Mouse (Mus musculus): ENCODE measurements at regions not wholly inside any gene's neighbourhood (a gene's known extent, or its start where the extent isn't known, plus 50 kb on each side); places are given as distances from the start of the nearest gene placed in this dataset.
A peak's percentile ranks its signal among the peaks of the same experiment; 100 is the strongest.

DNA sequence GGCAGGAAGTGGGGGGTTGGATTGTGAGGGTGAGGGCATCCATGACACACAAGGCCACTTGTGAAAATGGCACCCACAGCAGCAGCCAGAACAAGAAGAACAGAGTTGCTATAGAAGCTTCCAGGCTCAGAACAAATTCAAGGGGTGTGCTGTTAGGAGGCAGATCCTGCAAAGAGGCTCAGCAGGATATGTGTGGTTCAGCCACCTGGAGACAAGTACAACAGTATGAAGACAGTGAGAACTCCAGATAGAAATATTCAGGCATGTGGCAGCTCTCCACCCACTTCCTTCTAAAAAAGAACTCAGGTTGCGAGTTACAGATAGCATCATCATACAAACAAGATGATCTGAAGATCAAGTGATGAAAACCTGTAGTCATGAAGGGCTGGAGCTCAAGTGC is 544.9 kb upstream of the Tnp1 start:
- 93% methylated on average over 1 of the region's 1 CpGs for WGBS
- ATAC-seq (replicated peaks; ENCODE audit: low FRiP score) (no peak), DNase-seq (ENCODE audit: low spot score) (no peak)
- Histone ChIP-seq H3K4me1 (replicated peaks; ENCODE audit: control insufficient read depth, insufficient read depth, low read length) (no peaks in the 10 kb centered on the region), H3K4me3 (ENCODE audit: low read depth, low read length) (no peak overlapping the region), H3K9ac (ENCODE audit: low read length) (no peak overlapping the region), H3K27me3 (ENCODE audit: control insufficient read depth, insufficient read depth, low read length) (no peaks in the 10 kb centered on the region), H3K36me3 (ENCODE audit: control insufficient read depth, insufficient read depth, low read length) (no peaks in the 10 kb centered on the region), H3K9me3 (ENCODE audit: control insufficient read depth, low read length) (no peaks in the 10 kb centered on the region), H3K4me2 (ENCODE audit: low read depth, low read length, severe bottlenecking) (no peak overlapping the region), H3K27ac (ENCODE audit: low read depth, low read length) (no peak overlapping the region)

DNA sequence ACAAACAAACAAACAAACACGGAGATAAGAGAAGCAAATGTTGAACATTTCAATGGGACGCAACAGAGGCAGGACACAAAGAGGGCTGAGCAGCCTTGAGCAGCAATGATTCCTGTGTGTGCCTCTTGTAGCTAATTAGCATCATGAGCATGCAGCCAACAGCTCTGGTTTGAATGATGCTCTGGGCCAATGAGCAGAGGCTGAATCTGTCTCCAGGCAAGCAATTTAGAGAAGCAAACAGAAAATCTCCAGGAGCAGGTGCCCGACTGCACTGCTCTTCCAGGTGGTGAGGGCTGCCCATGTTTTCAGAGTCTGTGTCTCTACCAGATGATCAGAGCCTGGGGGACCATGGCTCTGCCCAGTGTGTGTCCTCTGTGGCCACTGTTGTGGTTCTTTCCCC is 532.2 kb upstream of the Tnp1 start:
- 74% methylated on average over 3 of the region's 3 CpGs for WGBS
- DNase-seq (ENCODE audit: low spot score) = no peak
- ATAC-seq (replicated peaks; ENCODE audit: low FRiP score) = no peak

DNA sequence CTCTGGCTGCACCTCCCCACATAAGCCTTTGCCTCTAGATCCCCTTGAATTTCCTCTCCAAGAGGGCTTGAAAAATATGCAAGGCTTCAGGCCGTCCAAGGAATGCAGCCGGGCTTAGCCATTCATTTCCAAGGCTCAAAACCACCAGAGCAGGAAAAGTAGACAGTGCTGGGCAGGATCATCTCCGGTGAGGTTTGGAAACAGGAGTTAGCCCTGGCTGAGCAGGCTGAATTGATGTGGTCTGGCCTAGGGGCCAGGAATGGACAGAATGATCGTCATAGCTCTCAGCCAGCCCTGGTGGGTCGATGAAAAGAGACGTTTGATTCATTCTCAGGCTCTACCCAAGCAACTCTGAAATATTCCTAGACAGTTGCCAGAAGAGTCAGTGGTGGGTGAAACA is 529.7 kb upstream of the Tnp1 start:
- no peak overlapping the region for H3K27ac ChIP-seq (ENCODE audit: low read depth, low read length)
- H3K27me3 ChIP-seq (ENCODE audit: control insufficient read depth, insufficient read depth, low read length) = no peaks in the 10 kb centered on the region
- 76% methylated on average over 6 of the region's 6 CpGs for WGBS
- DNase-seq (ENCODE audit: low spot score) = no peak
- H3K9me3 ChIP-seq (ENCODE audit: control insufficient read depth, low read length) = no peaks in the 10 kb centered on the region
- ATAC-seq (replicated peaks; ENCODE audit: low FRiP score) = no peak
- H3K36me3 ChIP-seq (ENCODE audit: control insufficient read depth, insufficient read depth, low read length) = no peaks in the 10 kb centered on the region
- no peak overlapping the region for H3K4me3 ChIP-seq (ENCODE audit: low read depth, low read length)
- no peak overlapping the region for H3K9ac ChIP-seq (ENCODE audit: low read length)
- no peak overlapping the region for H3K4me2 ChIP-seq (ENCODE audit: low read depth, low read length, severe bottlenecking)
- no peaks in the 10 kb centered on the region for H3K4me1 ChIP-seq (replicated peaks; ENCODE audit: control insufficient read depth, insufficient read depth, low read length)

More for the DNA sequence above, 532.2 kb upstream of the Tnp1 start:
- Histone ChIP-seq H3K4me3 (ENCODE audit: low read depth, low read length) (no peak overlapping the region), H3K9me3 (ENCODE audit: control insufficient read depth, low read length) (no peaks in the 10 kb centered on the region), H3K9ac (ENCODE audit: low read length) (no peak overlapping the region), H3K4me1 (replicated peaks; ENCODE audit: control insufficient read depth, insufficient read depth, low read length) (no peaks in the 10 kb centered on the region), H3K27me3 (ENCODE audit: control insufficient read depth, insufficient read depth, low read length) (no peaks in the 10 kb centered on the region), H3K4me2 (ENCODE audit: low read depth, low read length, severe bottlenecking) (no peak overlapping the region), H3K27ac (ENCODE audit: low read depth, low read length) (no peak overlapping the region), H3K36me3 (ENCODE audit: control insufficient read depth, insufficient read depth, low read length) (no peaks in the 10 kb centered on the region)

DNA sequence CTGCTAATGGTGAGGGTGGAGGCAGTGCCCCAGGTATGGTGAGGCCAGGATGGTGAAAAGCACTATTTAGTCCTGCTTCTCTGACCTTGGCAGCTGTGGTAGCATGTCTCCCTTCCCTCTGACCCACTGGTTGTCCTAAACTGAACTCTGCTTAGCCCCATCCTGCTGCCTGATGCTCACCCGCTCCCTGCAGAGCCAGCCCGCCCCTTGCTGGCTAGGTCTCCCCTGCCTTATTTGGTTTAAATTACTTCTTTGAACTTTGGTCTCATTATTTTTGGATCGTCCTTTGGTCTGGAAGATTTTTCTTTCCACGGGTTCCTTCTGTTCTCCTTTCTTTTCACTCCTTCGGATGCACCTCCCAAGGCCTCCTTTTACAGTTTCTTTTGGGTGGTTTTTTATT is 525.7 kb upstream of the Tnp1 start:
- no peak overlapping the region for H3K4me3 ChIP-seq (ENCODE audit: low read depth, low read length)
- no peak for ATAC-seq (replicated peaks; ENCODE audit: low FRiP score)
- 51% methylated on average over 5 of the region's 5 CpGs for WGBS
- H3K36me3 ChIP-seq (ENCODE audit: control insufficient read depth, insufficient read depth, low read length) = no peaks in the 10 kb centered on the region
- no peak overlapping the region for H3K4me2 ChIP-seq (ENCODE audit: low read depth, low read length, severe bottlenecking)
- no peak overlapping the region for H3K27ac ChIP-seq (ENCODE audit: low read depth, low read length)
- H3K9ac ChIP-seq (ENCODE audit: low read length) = no peak overlapping the region
- H3K4me1 ChIP-seq (replicated peaks; ENCODE audit: control insufficient read depth, insufficient read depth, low read length) = no peaks in the 10 kb centered on the region
- DNase-seq (ENCODE audit: low spot score) = no peak
- H3K9me3 ChIP-seq (ENCODE audit: control insufficient read depth, low read length) = no peaks in the 10 kb centered on the region
- H3K27me3 ChIP-seq (ENCODE audit: control insufficient read depth, insufficient read depth, low read length) = no peaks in the 10 kb centered on the region

DNA sequence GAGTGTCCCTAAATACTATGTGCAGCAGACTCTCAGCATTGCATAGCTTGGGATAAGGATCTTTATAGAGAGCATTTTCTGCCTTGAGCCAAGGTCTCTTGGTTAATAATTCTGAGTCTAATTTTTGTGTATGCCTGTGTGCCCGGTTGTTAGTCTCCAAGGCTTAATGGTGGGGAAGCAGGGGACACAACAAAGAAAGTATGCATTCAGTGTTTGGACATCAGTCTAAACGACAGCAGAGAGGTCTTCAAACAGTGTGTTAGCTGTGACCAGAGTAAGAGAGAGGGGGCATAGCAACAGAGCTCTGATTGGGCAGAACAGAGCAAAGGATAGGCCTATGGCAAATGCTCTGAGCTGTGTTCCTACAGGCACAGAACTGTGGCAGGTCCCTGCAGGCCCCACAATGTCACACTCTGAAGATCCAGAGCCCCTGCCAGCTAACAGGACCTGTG is 522.7 kb upstream of the Tnp1 start:
- ATAC-seq (replicated peaks; ENCODE audit: low FRiP score) = peak; percentile 65; the same call in 1 of the 2 replicates
- no peak for DNase-seq (ENCODE audit: low spot score)
- Histone ChIP-seq H3K27ac (ENCODE audit: low read depth, low read length) (no peak overlapping the region), H3K4me2 (ENCODE audit: low read depth, low read length, severe bottlenecking) (no peak overlapping the region), H3K4me1 (replicated peaks; ENCODE audit: control insufficient read depth, insufficient read depth, low read length) (no peaks in the 10 kb centered on the region), H3K9ac (ENCODE audit: low read length) (no peak overlapping the region), H3K36me3 (ENCODE audit: control insufficient read depth, insufficient read depth, low read length) (no peaks in the 10 kb centered on the region), H3K9me3 (ENCODE audit: control insufficient read depth, low read length) (no peaks in the 10 kb centered on the region), H3K27me3 (ENCODE audit: control insufficient read depth, insufficient read depth, low read length) (no peaks in the 10 kb centered on the region), H3K4me3 (ENCODE audit: low read depth, low read length) (no peak overlapping the region)
- WGBS = 49% methylated on average over 2 of the region's 2 CpGs

DNA sequence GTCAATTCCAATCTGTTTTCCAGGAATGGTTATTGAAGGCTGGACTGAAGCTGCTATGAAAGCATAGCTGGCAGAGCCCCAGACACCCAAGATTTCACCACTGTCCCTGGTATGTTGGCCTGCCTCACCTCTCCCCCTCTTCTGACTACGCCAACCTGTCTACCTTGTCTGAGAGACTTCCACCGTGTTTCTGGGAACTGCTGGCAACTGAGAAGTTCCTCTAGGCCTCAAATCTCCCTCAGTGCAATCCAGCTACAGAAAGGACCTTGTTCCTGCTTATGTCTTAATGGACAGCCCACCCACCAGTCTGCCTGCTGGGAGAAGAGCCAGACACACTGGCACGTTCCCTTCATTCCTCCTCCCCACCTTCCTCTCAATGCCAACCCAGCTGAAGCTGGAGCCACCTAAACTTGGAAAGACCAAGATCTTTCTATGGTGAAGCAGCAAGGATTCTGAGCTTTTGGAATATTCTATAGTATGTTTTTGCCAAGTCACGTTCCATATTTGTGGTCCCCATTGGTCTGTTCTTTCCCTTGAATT is 520.1 kb upstream of the Tnp1 start:
- DNase-seq (ENCODE audit: low spot score) = no peak
- no peak overlapping the region for H3K4me3 ChIP-seq (ENCODE audit: low read depth, low read length)
- no peaks in the 10 kb centered on the region for H3K36me3 ChIP-seq (ENCODE audit: control insufficient read depth, insufficient read depth, low read length)
- no peak overlapping the region for H3K9ac ChIP-seq (ENCODE audit: low read length)
- WGBS = 89% methylated on average over 4 of the region's 4 CpGs
- no peak overlapping the region for H3K27ac ChIP-seq (ENCODE audit: low read depth, low read length)
- ATAC-seq (replicated peaks; ENCODE audit: low FRiP score) = no peak
- no peaks in the 10 kb centered on the region for H3K9me3 ChIP-seq (ENCODE audit: control insufficient read depth, low read length)
- H3K4me1 ChIP-seq (replicated peaks; ENCODE audit: control insufficient read depth, insufficient read depth, low read length) = no peaks in the 10 kb centered on the region
- no peak overlapping the region for H3K4me2 ChIP-seq (ENCODE audit: low read depth, low read length, severe bottlenecking)
- H3K27me3 ChIP-seq (ENCODE audit: control insufficient read depth, insufficient read depth, low read length) = no peaks in the 10 kb centered on the region

DNA sequence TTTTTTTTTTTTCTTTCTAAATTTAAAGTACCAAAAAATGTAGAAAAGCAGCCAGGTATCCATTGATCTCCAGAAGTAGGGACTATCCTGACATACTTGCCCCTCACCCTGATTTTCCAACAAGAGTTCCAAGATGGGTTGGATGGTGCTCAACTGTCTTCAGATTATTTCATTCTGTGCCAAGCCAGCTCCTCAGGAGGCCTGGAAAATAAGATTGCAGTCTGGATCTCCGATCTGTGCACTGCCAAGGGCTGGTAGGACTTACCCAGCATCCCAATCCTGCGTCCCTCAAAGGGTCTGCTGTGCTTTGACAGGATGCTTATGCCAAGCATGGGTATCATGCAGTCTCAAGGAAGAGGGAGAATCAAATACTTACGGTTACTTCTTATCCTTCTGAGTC is 517.8 kb upstream of the Tnp1 start:
- ATAC-seq (replicated peaks; ENCODE audit: low FRiP score) (no peak), DNase-seq (ENCODE audit: low spot score) (no peak)
- 89% methylated on average over 3 of the region's 3 CpGs for WGBS
- no peaks in the 10 kb centered on the region for H3K36me3 ChIP-seq (ENCODE audit: control insufficient read depth, insufficient read depth, low read length)
- no peak overlapping the region for H3K27ac ChIP-seq (ENCODE audit: low read depth, low read length)
- H3K4me3 ChIP-seq (ENCODE audit: low read depth, low read length) = no peak overlapping the region
- H3K4me1 ChIP-seq (replicated peaks; ENCODE audit: control insufficient read depth, insufficient read depth, low read length) = no peaks in the 10 kb centered on the region
- no peak overlapping the region for H3K9ac ChIP-seq (ENCODE audit: low read length)
- no peak overlapping the region for H3K4me2 ChIP-seq (ENCODE audit: low read depth, low read length, severe bottlenecking)
- H3K9me3 ChIP-seq (ENCODE audit: control insufficient read depth, low read length) = no peaks in the 10 kb centered on the region
- H3K27me3 ChIP-seq (ENCODE audit: control insufficient read depth, insufficient read depth, low read length) = no peaks in the 10 kb centered on the region

DNA sequence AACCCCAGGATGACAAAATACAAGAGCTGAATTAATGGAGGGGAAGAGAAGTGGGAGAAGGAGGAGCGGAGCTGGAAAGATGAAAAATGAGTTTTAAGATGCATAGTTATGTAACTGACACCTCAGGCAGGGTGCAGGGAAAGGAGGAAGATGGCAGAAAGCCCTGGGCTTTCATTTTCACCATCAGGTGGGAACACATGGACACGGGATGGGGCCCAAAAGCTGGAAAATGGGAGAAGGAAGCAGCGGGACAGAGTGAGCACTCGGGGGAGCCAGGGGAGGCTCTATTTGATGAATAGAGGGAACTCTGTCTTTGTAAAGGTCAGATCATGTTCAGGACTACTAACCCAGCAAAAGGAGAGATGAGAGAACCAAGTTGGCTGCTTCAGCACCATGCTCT is 516.6 kb upstream of the Tnp1 start:
- no peaks in the 10 kb centered on the region for H3K4me1 ChIP-seq (replicated peaks; ENCODE audit: control insufficient read depth, insufficient read depth, low read length)
- ATAC-seq (replicated peaks; ENCODE audit: low FRiP score) (no peak), DNase-seq (ENCODE audit: low spot score) (no peak)
- no peak overlapping the region for H3K9ac ChIP-seq (ENCODE audit: low read length)
- no peaks in the 10 kb centered on the region for H3K27me3 ChIP-seq (ENCODE audit: control insufficient read depth, insufficient read depth, low read length)
- H3K27ac ChIP-seq (ENCODE audit: low read depth, low read length) = no peak overlapping the region
- no peak overlapping the region for H3K4me2 ChIP-seq (ENCODE audit: low read depth, low read length, severe bottlenecking)
- WGBS = 87% methylated on average over 4 of the region's 4 CpGs
- H3K4me3 ChIP-seq (ENCODE audit: low read depth, low read length) = no peak overlapping the region
- H3K36me3 ChIP-seq (ENCODE audit: control insufficient read depth, insufficient read depth, low read length) = no peaks in the 10 kb centered on the region
- H3K9me3 ChIP-seq (ENCODE audit: control insufficient read depth, low read length) = no peaks in the 10 kb centered on the region

DNA sequence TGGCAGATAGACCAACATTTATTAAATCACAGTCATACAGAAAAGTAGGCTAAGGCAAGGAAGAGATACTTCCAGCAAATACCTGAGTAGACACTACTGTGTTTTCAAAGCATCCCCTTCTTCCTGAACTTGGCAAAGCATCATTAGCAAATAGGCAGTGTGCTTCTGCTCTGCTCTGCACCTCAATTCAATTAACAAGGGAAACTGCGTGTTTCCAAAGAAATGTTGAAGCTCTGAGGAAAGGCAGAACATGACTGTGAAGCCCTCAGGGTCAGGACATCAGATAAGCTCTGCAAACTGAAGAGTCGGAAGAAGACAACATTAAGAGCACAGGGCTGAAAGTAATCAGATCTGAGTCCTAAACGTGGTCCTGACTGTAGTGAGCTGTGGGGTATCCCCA is 516.1 kb upstream of the Tnp1 start:
- 81% methylated on average over 3 of the region's 3 CpGs for WGBS
- H3K27ac ChIP-seq (ENCODE audit: low read depth, low read length) = no peak overlapping the region
- no peaks in the 10 kb centered on the region for H3K4me1 ChIP-seq (replicated peaks; ENCODE audit: control insufficient read depth, insufficient read depth, low read length)
- no peak for DNase-seq (ENCODE audit: low spot score)
- no peak overlapping the region for H3K9ac ChIP-seq (ENCODE audit: low read length)
- no peak overlapping the region for H3K4me3 ChIP-seq (ENCODE audit: low read depth, low read length)
- H3K4me2 ChIP-seq (ENCODE audit: low read depth, low read length, severe bottlenecking) = no peak overlapping the region
- no peak for ATAC-seq (replicated peaks; ENCODE audit: low FRiP score)
- no peaks in the 10 kb centered on the region for H3K27me3 ChIP-seq (ENCODE audit: control insufficient read depth, insufficient read depth, low read length)
- no peaks in the 10 kb centered on the region for H3K9me3 ChIP-seq (ENCODE audit: control insufficient read depth, low read length)
- H3K36me3 ChIP-seq (ENCODE audit: control insufficient read depth, insufficient read depth, low read length) = no peaks in the 10 kb centered on the region

Measured in forebrain, embryonic 11.5 days (tissue).